Mouse (Mus musculus): ENCODE results near the gene Fscn2. TPM values are rescaled to one million over a fixed set of nuclear protein-coding genes. Genes with fewer than 3 reads are reported as not detected.

Fscn2 gene
- polyA plus RNA-seq, 1 experiment from 2014 or later, result 0.62 TPM

DNA sequence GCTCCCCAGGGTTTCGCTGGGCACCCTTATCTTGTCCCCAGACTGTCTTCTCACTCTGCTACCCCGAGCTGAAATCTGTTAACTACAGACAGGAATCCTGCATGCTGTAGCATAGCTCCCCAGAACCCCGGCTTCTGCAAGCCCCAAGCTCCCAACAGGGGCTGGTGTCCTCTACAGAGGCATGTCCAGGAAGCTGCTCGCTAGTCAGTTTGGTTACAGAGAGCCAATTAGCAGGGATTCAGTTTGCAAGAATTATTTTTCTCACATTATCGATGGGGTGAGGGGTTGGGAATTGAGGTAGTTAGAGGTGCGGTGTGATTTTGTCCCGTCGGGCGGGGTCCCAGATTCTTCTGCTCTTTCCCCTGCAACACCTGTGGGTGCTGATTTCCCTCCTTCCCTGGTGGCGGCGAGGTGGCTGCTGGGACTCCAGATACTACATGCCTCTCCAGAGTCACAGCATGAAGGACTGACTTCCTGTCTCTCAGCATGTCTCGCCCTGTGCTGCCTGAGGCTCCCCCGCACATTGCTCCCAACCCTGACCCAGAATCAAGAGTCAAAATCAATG, 44.6 kb upstream of the Fscn2 start:
- H3K9ac ChIP-seq (ENCODE audit: low read length), result peak overlapping the region; percentile 93
- peak; percentile 14 for ATAC-seq (ENCODE audit: insufficient number of reproducible peaks, insufficient read depth, low FRiP score, low read depth)
- WGBS, result 9% methylated on average over 13 of the region's 13 CpGs
- H3K36me3 ChIP-seq (ENCODE audit: control insufficient read depth, insufficient read depth, low read length), result no peaks in the 10 kb centered on the region
- H3K27ac ChIP-seq (replicated peaks in 1 of 2; ENCODE audit: control insufficient read depth in 1 of 2, insufficient read depth in 1 of 2, low read depth in 2 of 2, low read length in 2 of 2), result peak overlapping the region; percentile 99 to 100
- H3K4me2 ChIP-seq (ENCODE audit: low read length), result peak overlapping the region; percentile 95
- H3K27me3 ChIP-seq (ENCODE audit: control insufficient read depth, insufficient read depth, low read length), result no peaks in the 10 kb centered on the region
- H3K9me3 ChIP-seq (ENCODE audit: control insufficient read depth, low read length), result no peaks in the 10 kb centered on the region
- H3K4me1 ChIP-seq (ENCODE audit: control insufficient read depth in 2 of 2, insufficient read depth in 2 of 2, low read length in 2 of 2), result peaks cover 15 to 23% of the 10 kb centered on the region in 2 experiments
- H3K4me3 ChIP-seq (ENCODE audit: control insufficient read depth in 1 of 2, insufficient read depth in 1 of 2, low read depth in 1 of 2, low read length in 2 of 2), result peak overlapping the region; percentile 52 to 53

DNA sequence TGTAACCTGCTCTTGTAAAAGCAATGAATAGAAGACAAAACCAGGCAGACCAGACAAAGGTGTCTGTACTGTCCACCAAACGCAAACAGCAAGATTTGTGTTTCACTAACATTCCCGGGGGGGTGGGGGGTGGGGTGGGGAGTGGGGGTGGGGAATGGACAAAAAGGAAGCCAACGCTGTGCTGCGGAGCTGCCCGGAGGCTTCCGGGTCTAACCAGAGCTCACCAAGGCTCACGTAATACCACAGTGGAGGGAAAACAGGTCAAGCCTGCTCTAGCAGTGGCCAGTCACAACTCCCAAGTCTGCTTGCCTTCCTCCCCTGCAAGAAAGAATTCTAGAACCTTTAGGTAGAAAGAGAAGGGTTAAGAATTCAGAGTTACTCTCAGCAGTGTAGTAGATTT, 43.9 kb upstream of the Fscn2 start:
- WGBS, result 65% methylated on average over 7 of the region's 7 CpGs
- no peak overlapping the region for H3K4me3 ChIP-seq (ENCODE audit: control insufficient read depth in 1 of 2, insufficient read depth in 1 of 2, low read depth in 1 of 2, low read length in 2 of 2)

DNA sequence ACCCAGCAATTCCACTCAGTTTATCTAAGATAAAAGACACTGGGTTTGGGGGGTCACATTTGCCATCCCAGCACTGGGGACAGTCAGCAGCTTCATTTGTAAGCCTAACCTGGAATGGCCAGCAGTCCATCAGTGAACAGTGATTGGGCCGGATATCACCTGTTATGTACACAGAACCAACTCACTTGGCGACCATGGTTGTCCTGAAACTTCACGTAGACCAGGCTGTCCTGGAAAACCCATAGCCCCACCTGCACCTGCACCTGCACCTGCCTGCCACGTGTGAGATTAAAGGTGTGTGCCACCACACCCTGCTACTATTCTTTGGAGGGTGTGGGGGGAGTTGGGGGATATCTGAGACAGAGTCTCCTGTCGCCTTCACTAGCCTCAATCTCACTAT, 42.0 kb upstream of the Fscn2 start:
- Histone ChIP-seq H3K27me3 (ENCODE audit: control insufficient read depth, insufficient read depth, low read length) (no peaks in the 10 kb centered on the region), H3K4me1 (ENCODE audit: control insufficient read depth in 2 of 2, insufficient read depth in 2 of 2, low read length in 2 of 2) (peaks cover 15 to 22% of the 10 kb centered on the region in 2 experiments), H3K36me3 (ENCODE audit: control insufficient read depth, insufficient read depth, low read length) (no peaks in the 10 kb centered on the region), H3K27ac (replicated peaks in 1 of 2; ENCODE audit: control insufficient read depth in 1 of 2, insufficient read depth in 1 of 2, low read depth in 2 of 2, low read length in 2 of 2) (no peak overlapping the region), H3K9me3 (ENCODE audit: control insufficient read depth, low read length) (no peaks in the 10 kb centered on the region), H3K9ac (ENCODE audit: low read length) (no peak overlapping the region), H3K4me3 (ENCODE audit: control insufficient read depth in 1 of 2, insufficient read depth in 1 of 2, low read depth in 1 of 2, low read length in 2 of 2) (no peak overlapping the region), H3K4me2 (ENCODE audit: low read length) (no peak overlapping the region)
- no peak for ATAC-seq (ENCODE audit: insufficient number of reproducible peaks, insufficient read depth, low FRiP score, low read depth)
- WGBS, result 84% methylated on average over 5 of the region's 5 CpGs

More for the DNA sequence above, 43.9 kb upstream of the Fscn2 start:
- peak overlapping the region; percentile 93; the same call in 1 of the 2 replicates for H3K9ac ChIP-seq (ENCODE audit: low read length)
- ATAC-seq (ENCODE audit: insufficient number of reproducible peaks, insufficient read depth, low FRiP score, low read depth), result no peak
- H3K4me1 ChIP-seq (ENCODE audit: control insufficient read depth in 2 of 2, insufficient read depth in 2 of 2, low read length in 2 of 2), result peaks cover 15 to 22% of the 10 kb centered on the region in 2 experiments
- no peaks in the 10 kb centered on the region for H3K27me3 ChIP-seq (ENCODE audit: control insufficient read depth, insufficient read depth, low read length)
- H3K36me3 ChIP-seq (ENCODE audit: control insufficient read depth, insufficient read depth, low read length), result no peaks in the 10 kb centered on the region
- no peaks in the 10 kb centered on the region for H3K9me3 ChIP-seq (ENCODE audit: control insufficient read depth, low read length)
- peak overlapping the region; percentile 99 to 100 for H3K27ac ChIP-seq (replicated peaks in 1 of 2; ENCODE audit: control insufficient read depth in 1 of 2, insufficient read depth in 1 of 2, low read depth in 2 of 2, low read length in 2 of 2)
- peak overlapping the region; percentile 95 for H3K4me2 ChIP-seq (ENCODE audit: low read length)

DNA sequence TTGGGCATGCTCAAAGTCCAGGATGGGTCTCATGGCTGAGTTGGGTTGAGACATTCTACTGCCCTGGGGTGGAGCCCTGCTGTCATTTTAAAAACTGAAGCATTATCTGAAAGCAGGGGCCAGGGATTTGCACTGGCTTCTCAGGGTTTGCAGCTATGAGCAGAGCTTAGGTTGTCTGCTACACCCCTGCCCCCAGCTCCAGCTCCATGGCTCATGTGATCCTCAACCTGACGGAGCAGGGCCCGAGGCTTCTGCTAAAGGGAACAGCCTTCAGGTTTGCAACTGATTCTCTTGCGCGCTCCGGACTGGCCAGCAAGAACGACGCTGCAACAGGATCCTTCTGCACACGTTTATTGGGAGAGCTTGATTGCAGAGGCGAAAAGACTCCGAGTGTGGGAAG, 41.2 kb upstream of the Fscn2 start:
- no peaks in the 10 kb centered on the region for H3K9me3 ChIP-seq (ENCODE audit: control insufficient read depth, low read length)
- no peaks in the 10 kb centered on the region for H3K27me3 ChIP-seq (ENCODE audit: control insufficient read depth, insufficient read depth, low read length)
- H3K9ac ChIP-seq (ENCODE audit: low read length), result no peak overlapping the region
- 92% methylated on average over 10 of the region's 10 CpGs for WGBS
- H3K36me3 ChIP-seq (ENCODE audit: control insufficient read depth, insufficient read depth, low read length), result no peaks in the 10 kb centered on the region
- H3K4me1 ChIP-seq (ENCODE audit: control insufficient read depth in 2 of 2, insufficient read depth in 2 of 2, low read length in 2 of 2), result peaks cover 9 to 15% of the 10 kb centered on the region in 2 experiments
- no peak for ATAC-seq (ENCODE audit: insufficient number of reproducible peaks, insufficient read depth, low FRiP score, low read depth)
- H3K27ac ChIP-seq (replicated peaks in 1 of 2; ENCODE audit: control insufficient read depth in 1 of 2, insufficient read depth in 1 of 2, low read depth in 2 of 2, low read length in 2 of 2), result no peak overlapping the region
- H3K4me2 ChIP-seq (ENCODE audit: low read length), result no peak overlapping the region
- no peak overlapping the region for H3K4me3 ChIP-seq (ENCODE audit: control insufficient read depth in 1 of 2, insufficient read depth in 1 of 2, low read depth in 1 of 2, low read length in 2 of 2)

DNA sequence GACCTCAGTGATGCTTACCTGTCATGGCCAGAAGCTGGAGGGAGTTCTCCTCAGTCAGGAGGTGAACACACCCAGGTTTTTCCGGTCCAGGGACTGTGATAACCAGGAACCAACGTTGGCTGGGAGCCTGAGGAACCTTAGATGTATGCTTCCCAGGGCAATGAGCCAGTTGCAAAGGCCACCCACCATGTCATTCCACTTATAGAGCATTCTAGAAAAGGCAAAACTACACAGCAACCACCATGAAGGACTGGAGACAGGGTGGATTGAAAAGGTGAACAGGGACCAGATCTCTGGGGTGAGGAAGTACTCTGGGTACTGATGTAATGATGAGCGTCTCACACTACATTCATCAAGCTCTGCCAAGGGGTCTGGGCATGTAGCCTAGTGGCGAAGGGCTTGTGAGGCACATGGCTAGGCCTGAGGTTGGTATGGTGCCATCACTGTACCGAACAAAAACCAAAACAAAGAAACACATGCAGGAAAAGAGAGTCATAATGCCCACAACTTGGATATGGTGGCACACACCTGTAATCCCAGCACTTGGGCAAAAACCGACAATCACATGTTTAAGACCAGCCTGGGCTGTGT, 25.8 kb upstream of the Fscn2 start:
- H3K4me3 ChIP-seq (ENCODE audit: control insufficient read depth in 1 of 2, insufficient read depth in 1 of 2, low read depth in 1 of 2, low read length in 2 of 2), result no peak overlapping the region
- no peaks in the 10 kb centered on the region for H3K4me1 ChIP-seq (ENCODE audit: control insufficient read depth in 2 of 2, insufficient read depth in 2 of 2, low read length in 2 of 2)
- ATAC-seq (ENCODE audit: insufficient number of reproducible peaks, insufficient read depth, low FRiP score, low read depth), result no peak
- H3K9ac ChIP-seq (ENCODE audit: low read length), result no peak overlapping the region
- WGBS, result 70% methylated on average over 6 of the region's 6 CpGs
- H3K36me3 ChIP-seq (ENCODE audit: control insufficient read depth, insufficient read depth, low read length), result no peaks in the 10 kb centered on the region
- no peak overlapping the region for H3K27ac ChIP-seq (replicated peaks in 1 of 2; ENCODE audit: control insufficient read depth in 1 of 2, insufficient read depth in 1 of 2, low read depth in 2 of 2, low read length in 2 of 2)
- no peaks in the 10 kb centered on the region for H3K27me3 ChIP-seq (ENCODE audit: control insufficient read depth, insufficient read depth, low read length)
- no peak overlapping the region for H3K4me2 ChIP-seq (ENCODE audit: low read length)
- H3K9me3 ChIP-seq (ENCODE audit: control insufficient read depth, low read length), result no peaks in the 10 kb centered on the region

DNA sequence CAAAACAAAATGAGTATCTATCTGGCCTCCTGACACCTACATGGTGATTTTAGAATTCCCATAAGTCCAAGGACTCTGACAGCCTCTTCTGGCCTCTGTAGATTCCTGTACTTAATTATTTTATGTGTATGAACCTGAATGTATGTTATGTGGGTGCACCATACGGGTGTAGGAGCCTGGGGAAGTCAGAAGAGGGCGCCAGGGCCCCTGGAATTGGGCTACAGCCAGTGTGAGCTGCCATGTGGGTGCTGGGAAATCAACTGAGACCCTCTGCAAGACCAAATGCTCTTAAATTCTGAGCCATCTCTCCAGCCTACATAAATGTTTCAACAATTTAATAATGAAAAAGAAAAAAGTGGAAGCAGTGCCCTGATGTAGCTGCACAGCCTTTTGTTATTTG, 23.9 kb upstream of the Fscn2 start:
- H3K27ac ChIP-seq (replicated peaks in 1 of 2; ENCODE audit: control insufficient read depth in 1 of 2, insufficient read depth in 1 of 2, low read depth in 2 of 2, low read length in 2 of 2), result no peak overlapping the region
- no peak overlapping the region for H3K4me3 ChIP-seq (ENCODE audit: control insufficient read depth in 1 of 2, insufficient read depth in 1 of 2, low read depth in 1 of 2, low read length in 2 of 2)
- no peak overlapping the region for H3K9ac ChIP-seq (ENCODE audit: low read length)
- no peaks in the 10 kb centered on the region for H3K9me3 ChIP-seq (ENCODE audit: control insufficient read depth, low read length)
- no peaks in the 10 kb centered on the region for H3K27me3 ChIP-seq (ENCODE audit: control insufficient read depth, insufficient read depth, low read length)
- WGBS, result 50% methylated on average over 2 of the region's 2 CpGs
- no peaks in the 10 kb centered on the region for H3K4me1 ChIP-seq (ENCODE audit: control insufficient read depth in 2 of 2, insufficient read depth in 2 of 2, low read length in 2 of 2)
- H3K4me2 ChIP-seq (ENCODE audit: low read length), result no peak overlapping the region
- ATAC-seq (ENCODE audit: insufficient number of reproducible peaks, insufficient read depth, low FRiP score, low read depth), result no peak
- H3K36me3 ChIP-seq (ENCODE audit: control insufficient read depth, insufficient read depth, low read length), result no peaks in the 10 kb centered on the region

DNA sequence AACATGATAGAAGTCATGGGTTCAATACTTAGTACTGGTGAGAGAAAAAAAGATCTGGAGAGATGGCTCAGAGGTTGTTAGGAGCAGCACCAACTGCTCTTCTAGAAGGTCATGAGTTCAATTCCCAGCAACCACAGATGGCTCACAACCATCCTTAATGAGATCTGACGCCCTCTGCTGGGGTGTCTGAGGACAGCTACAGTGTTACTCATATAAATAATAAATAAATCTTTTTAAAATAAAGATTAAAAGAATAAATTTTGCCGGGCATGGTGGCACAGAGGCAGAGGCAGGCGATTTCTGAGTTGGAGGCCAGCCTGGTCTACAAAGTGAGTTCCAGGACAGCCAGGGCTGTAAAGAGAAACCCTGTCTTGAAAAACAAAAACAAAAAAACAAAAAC, 22.5 kb upstream of the Fscn2 start:
- no peaks in the 10 kb centered on the region for H3K27me3 ChIP-seq (ENCODE audit: control insufficient read depth, insufficient read depth, low read length)
- 72% methylated on average over 3 of the region's 3 CpGs for WGBS
- H3K4me1 ChIP-seq (ENCODE audit: control insufficient read depth in 2 of 2, insufficient read depth in 2 of 2, low read length in 2 of 2), result no peaks in the 10 kb centered on the region
- H3K4me2 ChIP-seq (ENCODE audit: low read length), result no peak overlapping the region
- H3K9ac ChIP-seq (ENCODE audit: low read length), result no peak overlapping the region
- H3K4me3 ChIP-seq (ENCODE audit: control insufficient read depth in 1 of 2, insufficient read depth in 1 of 2, low read depth in 1 of 2, low read length in 2 of 2), result no peak overlapping the region
- H3K9me3 ChIP-seq (ENCODE audit: control insufficient read depth, low read length), result no peaks in the 10 kb centered on the region
- H3K36me3 ChIP-seq (ENCODE audit: control insufficient read depth, insufficient read depth, low read length), result no peaks in the 10 kb centered on the region
- ATAC-seq (ENCODE audit: insufficient number of reproducible peaks, insufficient read depth, low FRiP score, low read depth), result no peak
- H3K27ac ChIP-seq (replicated peaks in 1 of 2; ENCODE audit: control insufficient read depth in 1 of 2, insufficient read depth in 1 of 2, low read depth in 2 of 2, low read length in 2 of 2), result no peak overlapping the region
